Mouse (Mus musculus) forebrain, embryonic 11.5 days (tissue): ENCODE data around the gene Gm49398. TPM values are rescaled to one million over a fixed set of nuclear protein-coding genes. Genes with fewer than 3 reads are reported as not detected.
A peak's percentile ranks its signal among the peaks of the same experiment; 100 is the strongest.

Source experiments
- ATAC-seq: fragments of 200-750 bp; cut with Nextera tagmentation; replicated peaks from 2 replicates; pipeline ENCODE4 v1.8.0; 2017; ENCODE audit warnings: moderate TSS enrichment; ENCODE audit not compliant: low FRiP score
- DNase-seq: peaks from one replicate; pipeline ENCODE4 v3.0.0-alpha.2; 2017; ENCODE audit warnings: low spot score
- H3K27ac ChIP-seq: fragments of 300-500 bp; sonication (generic); 2 replicates; pipeline ENCODE4 v1.5.1; 2014; ENCODE audit warnings: low read depth, low read length
- H3K27me3 ChIP-seq: fragments of 300-500 bp; sonication (generic); 2 replicates; pipeline ENCODE4 v1.6.1; 2014; ENCODE audit warnings: mild to moderate bottlenecking, low read length, mixed read lengths; ENCODE audit not compliant: control insufficient read depth, insufficient read depth
- H3K36me3 ChIP-seq: fragments of 300-500 bp; sonication (generic); 2 replicates; pipeline ENCODE4 v1.6.1; 2014; ENCODE audit warnings: mild to moderate bottlenecking, low read length, moderate library complexity, mixed read lengths; ENCODE audit not compliant: control insufficient read depth, insufficient read depth
- H3K4me1 ChIP-seq: fragments of 300-500 bp; sonication (generic); replicated peaks from 2 replicates; pipeline ENCODE4 v1.6.1; 2014; ENCODE audit warnings: low read length, mixed read lengths; ENCODE audit not compliant: control insufficient read depth, insufficient read depth
- H3K4me2 ChIP-seq: fragments of 300-500 bp; sonication (generic); 2 replicates; pipeline ENCODE4 v1.6.1; 2014; ENCODE audit warnings: low read depth, mild to moderate bottlenecking, low read length, moderate library complexity, mixed read lengths; ENCODE audit not compliant: severe bottlenecking
- H3K4me3 ChIP-seq: fragments of 300-500 bp; sonication (generic); 2 replicates; pipeline ENCODE4 v1.5.1; 2014; ENCODE audit warnings: low read depth, low read length
- H3K9ac ChIP-seq: fragments of 300-500 bp; sonication (generic); 2 replicates; pipeline ENCODE4 v1.6.1; 2014; ENCODE audit warnings: low read length
- H3K9me3 ChIP-seq: fragments of 300-500 bp; sonication (generic); 2 replicates; pipeline ENCODE4 v1.6.1; 2016; ENCODE audit warnings: low read length, mixed read lengths; ENCODE audit not compliant: control insufficient read depth
- WGBS: fragments of 180-500 bp; shearing (Covaris S2); extraction: QIAGEN DNeasy Blood & Tissue Kit; methylation state at CpG from one replicate; pipeline ENCODE4 v1.1.7; 2014; 5-methylcytosine and 5-hydroxymethylcytosine counted together
- microRNA-seq: library from miRNA; unstranded; fragments of <30 nt; microRNA quantifications from one replicate; pipeline ENCODE4, GENCODE M21; 2016; ENCODE audit not compliant: insufficient number of aligned reads
- polyA plus RNA-seq: library from polyadenylated mRNA; unstranded; fragments of >200 nt; fragmentation: Nextera tagmentation; extraction: Ambion mirVana; gene quantifications from 2 replicates; pipeline ENCODE4 v1.2.1, GENCODE M21; 2014

The Gm49398 gene
- not detected in 2 replicates for polyA plus RNA-seq

- Histone ChIP-seq H3K27ac (no peak within 1 kb of the TSS), H3K4me3 (no peak within 1 kb of the TSS), H3K4me2 (no peak within 1 kb of the TSS), H3K36me3 (no peaks in the 10 kb centered on the region), H3K9me3 (peaks cover 3% of the 10 kb centered on the region; the same call in 1 of the 2 replicates), H3K4me1 (no peaks in the 10 kb centered on the region), H3K27me3 (no peaks in the 10 kb centered on the region), H3K9ac (no peak within 1 kb of the TSS)
- ATAC-seq = no peak
- DNase-seq = no peak
- 87% methylated on average over 2 of the region's 2 CpGs for WGBS
These were observed at the start of gene Gm49398 for GRCm38 (mm10) chr13:61288739-61289138. Gm49398 (minus strand) TSS chr13:61288839.

- ATAC-seq = no peak
- Histone ChIP-seq H3K4me3 (no peak within 1 kb of the TSS), H3K36me3 (no peaks in the 10 kb centered on the region), H3K27me3 (no peaks in the 10 kb centered on the region), H3K4me2 (no peak within 1 kb of the TSS), H3K9ac (no peak within 1 kb of the TSS), H3K9me3 (peaks cover 8% of the 10 kb centered on the region), H3K27ac (no peak within 1 kb of the TSS), H3K4me1 (no peaks in the 10 kb centered on the region)
- 86% methylated on average over 2 of the region's 2 CpGs for whole genome bisulfite sequencing
- DNase-seq = no peak
These were observed 33.4 kb downstream of the Gm49398 start, which contains the start of gene Cts8 for GRCm38 (mm10) chr13:61255258-61255657. Cts8 (minus strand) TSS chr13:61255358.

- 63% methylated on average over 13 of the region's 13 CpGs for WGBS
- ATAC-seq = no peak
- no peak overlapping the region for H3K27ac ChIP-seq
These were observed 47.3 kb downstream of the Gm49398 start for GRCm38 (mm10) chr13:61241076-61241947.

DNA sequence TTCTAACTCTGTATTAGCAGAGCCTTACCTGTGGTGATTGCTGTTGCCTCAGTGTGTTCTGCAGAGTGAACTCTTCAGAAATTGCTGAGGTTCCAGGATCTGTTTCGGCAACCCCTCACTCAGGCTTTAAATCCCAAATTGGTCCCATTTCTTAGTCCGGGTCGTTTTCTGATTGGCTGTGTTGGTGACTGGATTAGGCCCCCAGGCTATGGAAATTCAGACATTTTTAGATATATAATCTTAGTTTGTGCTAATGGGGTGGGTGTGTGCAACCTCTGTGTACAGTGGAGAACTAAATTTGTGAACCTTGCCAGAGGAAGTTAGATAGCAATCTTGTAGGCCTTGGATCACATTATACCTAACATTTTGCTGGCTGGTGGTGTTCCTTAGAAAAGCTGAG is 85.3 kb downstream of the Gm49398 start, which contains the start of gene Cts6:
TSS of gene Cts6 (minus strand) at position 101 of the 400 bp plus-strand sequence.
- Histone ChIP-seq H3K4me3 (no peak within 1 kb of the TSS), H3K4me1 (no peaks in the 10 kb centered on the region), H3K4me2 (no peak within 1 kb of the TSS), H3K27me3 (no peaks in the 10 kb centered on the region), H3K27ac (no peak within 1 kb of the TSS), H3K36me3 (no peaks in the 10 kb centered on the region), H3K9me3 (peaks cover 14% of the 10 kb centered on the region), H3K9ac (no peak within 1 kb of the TSS)
- ATAC-seq (no peak), DNase-seq (no peak)
- WGBS = 81% methylated on average over 3 of the region's 3 CpGs

More at GRCm38 (mm10) chr13:61241076-61241947, 47.3 kb downstream of the Gm49398 start:
- H3K4me1 ChIP-seq = no peaks in the 10 kb centered on the region
- peak; percentile 53 for DNase-seq
- H3K4me2 ChIP-seq = no peak overlapping the region
- no peaks in the 10 kb centered on the region for H3K36me3 ChIP-seq
- H3K9me3 ChIP-seq = no peaks in the 10 kb centered on the region; the same call in 1 of the 2 replicates
- H3K27me3 ChIP-seq = no peaks in the 10 kb centered on the region
- H3K4me3 ChIP-seq = no peak overlapping the region
- H3K9ac ChIP-seq = no peak overlapping the region

Small RNA genes within 50 kb of the gene (microRNA-seq; reads per million reads assigned to microRNA genes)
- not detected for gene Gm27704

Other genes with a start within 250 kb of the Gm49398 start
- gene Ctsq, start 248.2 kb downstream of the Gm49398 start, polyA plus RNA-seq = not detected in 2 replicates
- not detected in 2 replicates for gene Ctsr, start 124.6 kb downstream of the Gm49398 start, polyA plus RNA-seq
- not detected in 2 replicates for gene Cts6, start 85.4 kb downstream of the Gm49398 start, polyA plus RNA-seq
- not detected in 2 replicates for gene Cts8, start 33.5 kb downstream of the Gm49398 start, polyA plus RNA-seq
- gene Cts7, start 69.4 kb upstream of the Gm49398 start, polyA plus RNA-seq = not detected in 2 replicates